Mouse (Mus musculus) embryonic fibroblast, embryonic 13.5 days (primary cell): ENCODE data around the gene Tex45.

ENCODE experiments used
- CTCF ChIP-seq: IDR thresholded peaks from 2 replicates; pipeline ENCODE4 v1.5.1; 2011; ENCODE audit warnings: mild to moderate bottlenecking, control low read depth, low read length, moderate library complexity, borderline replicate concordance; ENCODE audit not compliant: insufficient read depth
- POLR2A ChIP-seq: IDR thresholded peaks from 2 replicates; pipeline ENCODE4 v1.6.1; 2011; ENCODE audit warnings: low read depth, mild to moderate bottlenecking, control low read depth, low read length, moderate library complexity

DNA sequence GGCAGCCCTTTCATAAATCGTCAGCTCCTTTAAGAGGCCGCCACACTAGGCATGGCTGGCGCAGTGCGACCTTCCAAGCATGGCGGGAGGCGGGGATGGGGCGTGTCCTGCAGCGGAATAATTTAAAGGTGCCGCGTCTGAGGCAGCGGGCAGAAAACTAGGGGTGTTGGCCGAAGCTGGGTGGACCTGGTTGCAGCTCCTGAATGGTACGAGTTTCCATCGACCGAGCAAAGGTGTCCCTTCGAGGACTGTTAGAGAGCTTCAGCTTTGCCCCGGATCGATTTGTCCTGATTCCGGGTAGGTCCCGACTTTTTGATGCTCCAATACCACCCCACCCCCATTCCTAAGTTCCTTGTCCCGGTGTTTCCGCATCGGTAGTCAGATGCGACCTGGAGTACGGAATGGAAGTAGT lies 44.6 kb downstream of the Tex45 start, which contains the start of gene Pnpla6:
- peak; percentile 90 for TF ChIP-seq POLR2A
- TF ChIP-seq CTCF, result no peak
